In genomic region chr2:180306423-180307168, GRCm38 (mm10) we compare ENCODE assay signal across 10 mouse cellular contexts. TPM values are rescaled to one million over a fixed set of nuclear protein-coding genes. Genes with fewer than 3 reads are reported as not detected.
DNase-seq lines count a peak whose midpoint lies in the region; ATAC-seq and TF ChIP-seq lines count a peak whose summit lies in the region.
"Had no signal": no experiment of that assay in that cellular context is flagged by ENCODE, and none has a peak within 500 bp of the region (broad histone marks: within the 10 kb centered on the region; RNA-seq: fewer than 3 reads in every experiment).

No protein-coding gene starts in this region.

- ATAC-seq in hindbrain, embryonic 16.5 days, result peak; percentile 52; the same call in 1 of the 2 replicates
- ATAC-seq in hindbrain, embryonic 13.5 days (ENCODE audit: low FRiP score), result no peak
- ATAC-seq in lung, embryonic 16.5 days (ENCODE audit: low read depth), result peak; percentile 86

- no peak overlapping the region for H3K4me3 ChIP-seq in hindbrain, embryonic 16.5 days (ENCODE audit: low read length)
- H3K4me3 ChIP-seq in hindbrain, embryonic 13.5 days, result no peak overlapping the region
- H3K4me3 ChIP-seq in gastrocnemius, adult 2 months, result no peak overlapping the region
- H3K4me3 ChIP-seq in lung, embryonic 16.5 days (ENCODE audit: low read length), result no peak overlapping the region
- no peak overlapping the region for H3K4me3 ChIP-seq in left cerebral cortex, adult 2 months

- no peak overlapping the region for H3K9ac ChIP-seq in hindbrain, embryonic 16.5 days (ENCODE audit: low read depth, low read length)
- H3K9ac ChIP-seq in hindbrain, embryonic 13.5 days, result no peak overlapping the region
- H3K9ac ChIP-seq in lung, embryonic 16.5 days (ENCODE audit: low read length), result no peak overlapping the region

- H3K27ac ChIP-seq in hindbrain, embryonic 16.5 days (ENCODE audit: low read depth, low read length), result no peak overlapping the region
- no peak overlapping the region for H3K27ac ChIP-seq in hindbrain, embryonic 13.5 days
- peak overlapping the region; percentile 57 for H3K27ac ChIP-seq in gastrocnemius, adult 2 months
- peak overlapping the region; percentile 89 for H3K27ac ChIP-seq in lung, embryonic 16.5 days (ENCODE audit: low read length)
- H3K27ac ChIP-seq in left cerebral cortex, adult 2 months, result no peak overlapping the region

- TF ChIP-seq CTCF in gastrocnemius, adult 2 months (IDR thresholded peaks at IDR 0.05), result no peak
- TF ChIP-seq CTCF in left cerebral cortex, adult 2 months (IDR thresholded peaks at IDR 0.05), result no peak

- no peaks in the 10 kb centered on the region; the same call in 1 of the 2 replicates for H3K9me3 ChIP-seq in hindbrain, embryonic 16.5 days (ENCODE audit: control insufficient read depth, low read length)
- no peaks in the 10 kb centered on the region for H3K9me3 ChIP-seq in hindbrain, embryonic 13.5 days
- no peaks in the 10 kb centered on the region for H3K9me3 ChIP-seq in lung, embryonic 16.5 days (ENCODE audit: control insufficient read depth, low read length)

- WGBS in hindbrain, embryonic 16.5 days, result 86% methylated on average over 8 of the region's 8 CpGs
- WGBS in hindbrain, embryonic 13.5 days, result 87% methylated on average over 8 of the region's 8 CpGs
- 33% methylated on average over 8 of the region's 8 CpGs for WGBS in lung, embryonic 16.5 days

- no peaks in the 10 kb centered on the region for H3K27me3 ChIP-seq in hindbrain, embryonic 16.5 days (replicated peaks; ENCODE audit: control insufficient read depth, insufficient read depth, low read length)
- no peaks in the 10 kb centered on the region for H3K27me3 ChIP-seq in hindbrain, embryonic 13.5 days
- H3K27me3 ChIP-seq in lung, embryonic 16.5 days (ENCODE audit: control insufficient read depth, insufficient read depth, low read depth, low read length), result no peaks in the 10 kb centered on the region

- intact Hi-C loops in gastrocnemius, adult 2 months (cut with DNase I), result no loop called here
- intact Hi-C loops in left cerebral cortex, adult 2 months (cut with DNase I), result no loop called here

- H3K4me2 ChIP-seq in hindbrain, embryonic 16.5 days (ENCODE audit: low read length), result no peak overlapping the region
- no peak overlapping the region for H3K4me2 ChIP-seq in hindbrain, embryonic 13.5 days
- no peak overlapping the region for H3K4me2 ChIP-seq in lung, embryonic 16.5 days (ENCODE audit: low read depth, low read length)

- H3K4me1 ChIP-seq in hindbrain, embryonic 16.5 days (ENCODE audit: control insufficient read depth, insufficient read depth, low read depth, low read length), result no peaks in the 10 kb centered on the region
- no peaks in the 10 kb centered on the region for H3K4me1 ChIP-seq in hindbrain, embryonic 13.5 days (replicated peaks)
- peaks cover 21% of the 10 kb centered on the region for H3K4me1 ChIP-seq in lung, embryonic 16.5 days (replicated peaks; ENCODE audit: control insufficient read depth, insufficient read depth, low read length)

- no peaks in the 10 kb centered on the region for H3K36me3 ChIP-seq in hindbrain, embryonic 16.5 days (ENCODE audit: control insufficient read depth, insufficient read depth, low read length)
- H3K36me3 ChIP-seq in hindbrain, embryonic 13.5 days, result no peaks in the 10 kb centered on the region
- H3K36me3 ChIP-seq in lung, embryonic 16.5 days (ENCODE audit: control insufficient read depth, insufficient read depth, low read length), result no peaks in the 10 kb centered on the region

- peak; percentile 17 for DNase-seq in Muller cell, postnatal 12 days (ENCODE audit: inconsistent ontology term)
- peak; percentile 85 for DNase-seq in gastrocnemius, adult 2 months
- DNase-seq in frontal cortex, adult 2 months (ENCODE audit: extremely low spot score in 1 of 2, low spot score in 1 of 2), result no peak
- no peak for DNase-seq in kidney, adult 8-10 months
- no peak for DNase-seq in left cerebral cortex, adult 2 months (ENCODE audit: extremely low spot score in 1 of 2, low spot score in 2 of 2)

RNA-seq across cellular contexts. Expression of gene Rbbp8nl, which starts 16.9 kb away (rescaled TPM):
- not detected in 2 replicates for polyA plus RNA-seq in hindbrain, embryonic 16.5 days (2015; fragmentation: Nextera tagmentation; extraction: Ambion mirVana)
- polyA plus RNA-seq in hindbrain, embryonic 13.5 days (2015; fragmentation: Nextera tagmentation; extraction: Ambion mirVana), result not detected in 2 replicates
- not detected for total RNA-seq in gastrocnemius, adult 2 months (2021)
- 2.7 and 2.8 TPM in 2 replicates for polyA plus RNA-seq in lung, embryonic 16.5 days (2015; fragmentation: Nextera tagmentation; extraction: Ambion mirVana)
- polyA plus RNA-seq in frontal cortex, adult 2 months (2012; rRNA removed), result 0.04 TPM in 1 of 2 replicates, not detected in the other
- not detected for total RNA-seq in left cerebral cortex, adult 2 months (2021)
- total RNA-seq: CH12.LX; layer of hippocampus, postnatal 25 days had no signal

RNA-seq across cellular contexts. Expression of gene Gata5, which starts 27.9 kb away (rescaled TPM):
- not detected in 2 replicates for polyA plus RNA-seq in hindbrain, embryonic 16.5 days (2015; fragmentation: Nextera tagmentation; extraction: Ambion mirVana)
- polyA plus RNA-seq in hindbrain, embryonic 13.5 days (2015; fragmentation: Nextera tagmentation; extraction: Ambion mirVana), result 0.05 TPM in 1 of 2 replicates, not detected in the other
- not detected for total RNA-seq in gastrocnemius, adult 2 months (2021)
- polyA plus RNA-seq in lung, embryonic 16.5 days (2015; fragmentation: Nextera tagmentation; extraction: Ambion mirVana), result 23.2 and 25.3 TPM in 2 replicates
- polyA plus RNA-seq in frontal cortex, adult 2 months (2012; rRNA removed), result not detected in 2 replicates
- not detected for total RNA-seq in left cerebral cortex, adult 2 months (2021)
- total RNA-seq: CH12.LX; layer of hippocampus, postnatal 25 days had no signal

RNA-seq across cellular contexts. Expression of gene Cables2, which starts 33.3 kb away (rescaled TPM):
- 11.1 and 22.2 TPM in 2 replicates for polyA plus RNA-seq in hindbrain, embryonic 16.5 days (2015; fragmentation: Nextera tagmentation; extraction: Ambion mirVana)
- 19.8 and 20.8 TPM in 2 replicates for polyA plus RNA-seq in hindbrain, embryonic 13.5 days (2015; fragmentation: Nextera tagmentation; extraction: Ambion mirVana)
- 1 to 10 TPM; 9.3 to 9.8 TPM for total RNA-seq in gastrocnemius, adult 2 months (2021)
- polyA plus RNA-seq in lung, embryonic 16.5 days (2015; fragmentation: Nextera tagmentation; extraction: Ambion mirVana), result 6.3 and 8.4 TPM in 2 replicates
- polyA plus RNA-seq in frontal cortex, adult 2 months (2012; rRNA removed), result 31.1 and 33.3 TPM in 2 replicates
- total RNA-seq in left cerebral cortex, adult 2 months (2021), result 10 to 100 TPM; 26.0 to 29.0 TPM

RNA-seq across cellular contexts. Expression of gene Rps21, which starts 49.4 kb away (rescaled TPM):
- polyA plus RNA-seq in hindbrain, embryonic 16.5 days (2015; fragmentation: Nextera tagmentation; extraction: Ambion mirVana), result 271 and 282 TPM in 2 replicates
- 444 and 445 TPM in 2 replicates for polyA plus RNA-seq in hindbrain, embryonic 13.5 days (2015; fragmentation: Nextera tagmentation; extraction: Ambion mirVana)
- 100 to 1,000 TPM; 359 to 473 TPM for total RNA-seq in gastrocnemius, adult 2 months (2021)
- 455 and 526 TPM in 2 replicates for polyA plus RNA-seq in lung, embryonic 16.5 days (2015; fragmentation: Nextera tagmentation; extraction: Ambion mirVana)
- polyA plus RNA-seq in frontal cortex, adult 2 months (2012; rRNA removed), result 1,869 and 1,955 TPM in 2 replicates
- 100 to 1,000 TPM; 682 to 702 TPM for total RNA-seq in left cerebral cortex, adult 2 months (2021)

Comparison
In these comparisons a context has a peak if more than half of its experiments do, and no peak if none do; other contexts are left out.
1. H3K27ac ChIP-seq: peak in gastrocnemius, adult 2 months (single experiment) and lung, embryonic 16.5 days (single experiment); none in hindbrain, embryonic 16.5 days (single experiment), hindbrain, embryonic 13.5 days (single experiment) and left cerebral cortex, adult 2 months (single experiment).
2. DNase-seq: peak in Muller cell, postnatal 12 days (single experiment) and gastrocnemius, adult 2 months (single experiment); none in frontal cortex, adult 2 months (0 of 2), kidney, adult 8-10 months (0 of 2) and left cerebral cortex, adult 2 months (0 of 2).
3. RNA of gene Gata5, which starts 27.9 kb away (polyA plus RNA-seq): 23.2 to 25.3 TPM in lung, embryonic 16.5 days; 0.05 TPM in hindbrain, embryonic 13.5 days, not detected in hindbrain, embryonic 16.5 days and not detected in frontal cortex, adult 2 months; every median in the first group is over 10 times any median in the second.